Mouse (Mus musculus): ENCODE results near the gene Sh3bp2.

GRCm38 (mm10) chr5:34538079-34538478 is 12.4 kb downstream of the Sh3bp2 start:
- no peak for TF ChIP-seq CTCF (IDR thresholded peaks at IDR 0.05; ENCODE audit: control insufficient read depth, insufficient read depth, low read length)
- TF ChIP-seq POLR2A (IDR thresholded peaks at IDR 0.05; ENCODE audit: borderline replicate concordance, control insufficient read depth, low read depth, low read length): no peak
